Mouse (Mus musculus) liver, embryonic 13.5 days (tissue): Measurements from ENCODE around the gene Scly. TPM values are rescaled to one million over a fixed set of nuclear protein-coding genes. Genes with fewer than 3 reads are reported as not detected.

ENCODE experiments used
- ATAC-seq: fragments of 200-750 bp; cut with Nextera tagmentation; 2 replicates; pipeline ENCODE4 v1.8.0; 2017; ENCODE audit warnings: low read depth, mild to moderate bottlenecking, moderate number of reproducible peaks, moderate library complexity
- DNase-seq: peaks from one replicate; pipeline ENCODE4 v3.0.0; 2022
- H3K27ac ChIP-seq: fragments of 300-500 bp; sonication (generic); 2 replicates; pipeline ENCODE4 v1.5.1; 2015; ENCODE audit warnings: moderate library complexity, mild to moderate bottlenecking, inconsistent platforms
- H3K27me3 ChIP-seq: fragments of 300-500 bp; sonication (generic); 2 replicates; pipeline ENCODE4 v1.6.1; 2015; ENCODE audit warnings: mild to moderate bottlenecking, inconsistent platforms
- H3K36me3 ChIP-seq: fragments of 300-500 bp; sonication (generic); 2 replicates; pipeline ENCODE4 v1.6.1; 2015; ENCODE audit warnings: mild to moderate bottlenecking, inconsistent platforms
- H3K4me1 ChIP-seq: fragments of 300-500 bp; sonication (generic); replicated peaks from 2 replicates; pipeline ENCODE4 v1.6.1; 2015; ENCODE audit warnings: inconsistent platforms
- H3K4me2 ChIP-seq: fragments of 300-500 bp; sonication (generic); 2 replicates; pipeline ENCODE4 v1.6.1; 2015; ENCODE audit warnings: inconsistent platforms, mild to moderate bottlenecking, moderate library complexity
- H3K4me3 ChIP-seq: fragments of 300-500 bp; sonication (generic); replicated peaks from 2 replicates; pipeline ENCODE4 v1.5.1; 2015; ENCODE audit warnings: mild to moderate bottlenecking, inconsistent platforms
- H3K9ac ChIP-seq: fragments of 300-500 bp; sonication (generic); 2 replicates; pipeline ENCODE4 v1.6.1; 2015; ENCODE audit warnings: mild to moderate bottlenecking, inconsistent platforms
- H3K9me3 ChIP-seq: fragments of 300-500 bp; sonication (generic); replicated peaks from 2 replicates; pipeline ENCODE4 v1.6.1; 2016; ENCODE audit warnings: inconsistent platforms
- WGBS: fragments of 180-500 bp; shearing (Covaris S2); methylation state at CpG from one replicate; pipeline ENCODE4 v1.1.7; 2015; ENCODE audit not compliant: insufficient replicate concordance; 5-methylcytosine and 5-hydroxymethylcytosine counted together
- polyA plus RNA-seq: library from polyadenylated mRNA; unstranded; fragments of >200 nt; fragmentation: Nextera tagmentation; extraction: Ambion mirVana; gene quantifications from 2 replicates; pipeline ENCODE4 v1.2.1, GENCODE M21; 2015

Scly gene
- polyA plus RNA-seq, 1 experiment from 2014 or later = 24.9 TPM

DNA sequence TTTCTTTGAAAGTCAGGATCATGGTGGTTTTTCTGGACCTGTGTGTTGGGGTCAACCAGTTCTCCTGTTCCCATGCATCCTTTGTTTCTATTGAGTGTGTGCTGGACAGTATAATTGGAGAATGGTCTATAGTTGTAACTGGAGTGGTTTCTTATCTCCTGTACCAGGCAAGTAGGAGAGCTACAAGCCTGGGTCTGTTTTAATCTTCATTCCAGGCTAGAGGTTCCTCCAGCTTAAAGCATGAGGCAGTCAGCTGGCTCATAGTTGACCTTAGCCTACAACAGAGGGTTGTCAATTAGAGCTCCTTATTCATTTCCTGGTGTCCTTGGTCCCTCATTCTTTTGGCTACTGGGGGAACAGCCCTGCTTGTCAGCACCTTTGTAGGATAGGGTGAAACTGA lies 35.4 kb downstream of the Scly start:
- no peak overlapping the region for H3K4me2 ChIP-seq
- no peak overlapping the region for H3K9ac ChIP-seq
- H3K4me3 ChIP-seq = no peak overlapping the region
- ATAC-seq (0 out of 2 replicates have a peak, but pooled peaks have one; percentile 41), DNase-seq (no peak)
- 0 out of 2 replicates have a peak, but pooled peaks cover 5% of the 10 kb centered on the region for H3K4me1 ChIP-seq
- H3K36me3 ChIP-seq = no peaks in the 10 kb centered on the region
- no peak overlapping the region for H3K27ac ChIP-seq
- no peaks in the 10 kb centered on the region for H3K9me3 ChIP-seq
- H3K27me3 ChIP-seq = no peaks in the 10 kb centered on the region; the same call in 1 of the 2 replicates

DNA sequence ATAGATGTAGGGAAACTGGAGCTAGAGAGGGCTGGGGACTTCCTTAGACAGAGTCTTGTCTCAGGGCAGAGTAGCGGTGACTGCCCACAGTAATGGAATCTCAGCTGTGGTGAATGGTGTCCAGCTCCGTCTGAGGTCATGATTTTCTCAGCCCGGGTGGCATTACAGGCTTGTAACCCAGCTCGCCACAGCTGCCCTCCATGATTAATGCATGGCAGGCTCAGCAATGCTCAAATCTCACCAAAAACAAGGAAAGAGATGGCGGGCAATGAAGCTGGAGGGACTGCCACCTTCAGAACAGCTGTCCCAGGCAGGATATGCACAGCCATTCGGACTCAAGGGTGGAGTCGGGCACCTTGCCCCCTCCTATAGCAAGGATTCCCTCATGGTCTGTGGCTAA lies 39.2 kb downstream of the Scly start:
- peaks cover 25% of the 10 kb centered on the region for H3K27me3 ChIP-seq
- DNase-seq (no peak), ATAC-seq (no peak)
- H3K4me3 ChIP-seq = no peak overlapping the region
- H3K9ac ChIP-seq = no peak overlapping the region
- no peaks in the 10 kb centered on the region for H3K36me3 ChIP-seq
- H3K27ac ChIP-seq = no peak overlapping the region
- H3K4me2 ChIP-seq = no peak overlapping the region
- H3K4me1 ChIP-seq = 0 out of 2 replicates have a peak, but pooled peaks cover 5% of the 10 kb centered on the region
- H3K9me3 ChIP-seq = no peaks in the 10 kb centered on the region
- 58% methylated on average over 7 of the region's 7 CpGs for WGBS

- Histone ChIP-seq H3K4me1 (no peaks in the 10 kb centered on the region), H3K9me3 (no peaks in the 10 kb centered on the region), H3K27ac (no peak overlapping the region), H3K4me2 (no peak overlapping the region), H3K36me3 (no peaks in the 10 kb centered on the region), H3K9ac (no peak overlapping the region), H3K4me3 (no peak overlapping the region), H3K27me3 (peaks cover 76% of the 10 kb centered on the region)
- DNase-seq (no peak), ATAC-seq (no peak)
- WGBS = 71% methylated on average over 3 of the region's 3 CpGs
Observed at GRCm38 (mm10) chr1:91344001-91344400, 45.9 kb downstream of the Scly start.

GRCm38 (mm10) chr1:91344921-91345685 lies 47.0 kb downstream of the Scly start:
- ATAC-seq (no peak), DNase-seq (no peak)
- Histone ChIP-seq H3K4me3 (0 out of 2 replicates have a peak overlapping the region, but pooled peaks have one; percentile 6), H3K4me1 (no peaks in the 10 kb centered on the region), H3K27me3 (peaks cover 65% of the 10 kb centered on the region), H3K27ac (no peak overlapping the region), H3K9me3 (no peaks in the 10 kb centered on the region), H3K9ac (no peak overlapping the region), H3K36me3 (no peaks in the 10 kb centered on the region), H3K4me2 (peak overlapping the region; percentile 35)
- WGBS = 5% methylated on average over 68 of the region's 68 CpGs

- DNase-seq (peak; percentile 53), ATAC-seq (peak; percentile 49; the same call in 1 of the 2 replicates)
- WGBS = 30% methylated on average over 3 of the region's 3 CpGs
- no peak overlapping the region for H3K4me2 ChIP-seq
- H3K4me1 ChIP-seq = no peaks in the 10 kb centered on the region
- H3K4me3 ChIP-seq = no peak overlapping the region
- peaks cover 58% of the 10 kb centered on the region for H3K27me3 ChIP-seq
- no peaks in the 10 kb centered on the region for H3K36me3 ChIP-seq
- H3K9ac ChIP-seq = no peak overlapping the region
- no peak overlapping the region for H3K27ac ChIP-seq
- H3K9me3 ChIP-seq = no peaks in the 10 kb centered on the region
Observed at GRCm38 (mm10) chr1:91346892-91347291, 48.8 kb downstream of the Scly start.

DNA sequence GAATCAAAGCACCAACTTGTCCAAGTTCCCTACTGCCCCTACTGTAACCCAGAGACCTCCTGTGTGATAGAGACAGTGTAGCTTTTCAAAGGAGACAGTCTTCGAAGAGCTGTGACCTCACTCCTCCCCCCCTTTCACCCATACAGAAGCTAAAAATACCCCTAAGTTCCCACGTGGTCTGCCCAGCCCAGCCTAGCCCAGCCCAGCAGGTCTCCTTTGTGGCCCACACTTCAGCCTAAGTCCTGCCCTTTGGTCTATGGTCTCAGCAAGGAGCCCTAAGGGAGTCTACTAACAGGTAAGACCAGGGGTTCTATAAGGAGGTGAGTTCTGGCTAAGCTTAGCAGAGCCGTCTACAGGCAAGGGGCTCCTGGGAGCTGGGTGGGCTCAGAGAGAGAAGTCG lies 52.7 kb downstream of the Scly start, which contains the start of gene Klhl30:
Klhl30 (plus strand) TSS at position 176 of the 400 bp plus-strand sequence.
- H3K4me2 ChIP-seq = no peak within 1 kb of the TSS
- H3K4me1 ChIP-seq = no peaks in the 10 kb centered on the region
- no peaks in the 10 kb centered on the region for H3K36me3 ChIP-seq
- 0 out of 2 replicates have a peak, but pooled peaks have one; percentile 23 for ATAC-seq
- no peak within 1 kb of the TSS for H3K9ac ChIP-seq
- DNase-seq = no peak
- 43% methylated on average over 4 of the region's 4 CpGs for WGBS
- H3K9me3 ChIP-seq = no peaks in the 10 kb centered on the region
- peaks cover 18% of the 10 kb centered on the region for H3K27me3 ChIP-seq
- H3K4me3 ChIP-seq = no peak within 1 kb of the TSS
- H3K27ac ChIP-seq = no peak within 1 kb of the TSS

GRCm38 (mm10) chr1:91351249-91351648 lies 53.1 kb downstream of the Scly start:
- DNase-seq (no peak), ATAC-seq (no peak)
- H3K36me3 ChIP-seq = no peaks in the 10 kb centered on the region
- no peak overlapping the region for H3K4me2 ChIP-seq
- H3K9me3 ChIP-seq = no peaks in the 10 kb centered on the region
- H3K4me3 ChIP-seq = no peak overlapping the region
- WGBS = 59% methylated on average over 3 of the region's 3 CpGs
- H3K27me3 ChIP-seq = peaks cover 14% of the 10 kb centered on the region
- no peak overlapping the region for H3K9ac ChIP-seq
- no peaks in the 10 kb centered on the region for H3K4me1 ChIP-seq
- no peak overlapping the region for H3K27ac ChIP-seq

DNA sequence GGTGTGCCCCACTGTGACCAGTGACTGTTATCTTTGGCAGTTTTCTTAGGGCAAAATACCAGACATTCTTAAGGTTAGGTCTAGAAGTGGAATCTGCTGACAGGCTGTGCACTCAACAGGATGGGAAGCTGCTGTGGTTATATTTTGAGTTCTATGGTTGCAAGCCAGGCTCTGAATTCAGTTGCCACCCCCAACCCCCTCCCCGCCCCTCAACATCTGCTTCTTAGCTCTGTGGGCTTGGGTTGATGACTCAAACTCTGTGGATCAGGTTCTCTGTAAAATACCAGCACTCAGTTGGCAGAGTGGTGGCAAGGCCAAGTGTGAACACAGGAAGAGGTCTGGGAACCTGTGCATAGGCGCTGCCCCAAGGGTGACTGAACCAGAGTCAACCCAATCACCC lies 54.1 kb downstream of the Scly start:
- Histone ChIP-seq H3K4me1 (no peaks in the 10 kb centered on the region), H3K4me2 (no peak overlapping the region), H3K27ac (no peak overlapping the region), H3K9me3 (no peaks in the 10 kb centered on the region), H3K9ac (no peak overlapping the region), H3K36me3 (no peaks in the 10 kb centered on the region), H3K4me3 (no peak overlapping the region), H3K27me3 (peaks cover 6% of the 10 kb centered on the region; the same call in 1 of the 2 replicates)
- no peak for DNase-seq
- no peak for ATAC-seq
- 57% methylated on average over 2 of the region's 2 CpGs for WGBS

DNA sequence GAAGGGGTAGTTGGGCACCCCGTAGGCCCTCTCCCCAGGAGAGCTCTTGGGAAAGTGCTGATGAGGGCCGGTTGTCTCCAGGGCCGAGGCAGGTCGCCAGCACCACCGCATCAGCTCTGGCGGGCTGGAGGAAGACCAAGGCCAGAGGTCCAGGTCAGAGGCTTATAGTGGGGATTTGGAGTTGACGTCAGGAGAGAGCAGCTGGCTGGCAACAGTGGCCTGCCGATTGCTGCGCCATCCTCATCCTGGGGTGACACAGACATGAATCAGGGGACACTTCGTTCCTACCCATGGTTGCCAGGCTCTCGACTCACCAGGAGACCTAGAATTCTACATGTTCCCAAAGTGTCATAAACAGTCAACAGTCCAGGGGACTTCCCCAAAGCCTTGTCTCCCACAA lies 58.0 kb downstream of the Scly start:
- H3K36me3 ChIP-seq = no peaks in the 10 kb centered on the region
- H3K9ac ChIP-seq = no peak overlapping the region
- no peak for ATAC-seq
- no peak overlapping the region for H3K4me2 ChIP-seq
- H3K27ac ChIP-seq = no peak overlapping the region
- no peak for DNase-seq
- no peaks in the 10 kb centered on the region for H3K9me3 ChIP-seq
- WGBS = 72% methylated on average over 11 of the region's 11 CpGs
- H3K4me1 ChIP-seq = no peaks in the 10 kb centered on the region
- no peak overlapping the region for H3K4me3 ChIP-seq
- H3K27me3 ChIP-seq = no peaks in the 10 kb centered on the region; the same call in 1 of the 2 replicates

GRCm38 (mm10) chr1:91362113-91362512 lies 64.0 kb downstream of the Scly start:
- 62% methylated on average over 5 of the region's 5 CpGs for WGBS
- H3K4me3 ChIP-seq = no peak overlapping the region

GRCm38 (mm10) chr1:91364822-91365644 lies 66.9 kb downstream of the Scly start:
- no peak for ATAC-seq
- 86% methylated on average over 16 of the region's 16 CpGs for WGBS

More at GRCm38 (mm10) chr1:91362113-91362512, 64.0 kb downstream of the Scly start:
- no peaks in the 10 kb centered on the region for H3K9me3 ChIP-seq
- H3K27ac ChIP-seq = no peak overlapping the region
- H3K36me3 ChIP-seq = no peaks in the 10 kb centered on the region
- DNase-seq (no peak), ATAC-seq (no peak)
- no peak overlapping the region for H3K9ac ChIP-seq
- no peak overlapping the region for H3K4me2 ChIP-seq
- H3K27me3 ChIP-seq = no peaks in the 10 kb centered on the region; the same call in 1 of the 2 replicates
- peaks cover 14% of the 10 kb centered on the region for H3K4me1 ChIP-seq

More at GRCm38 (mm10) chr1:91364822-91365644, 66.9 kb downstream of the Scly start:
- no peak overlapping the region for H3K4me2 ChIP-seq
- H3K9me3 ChIP-seq = no peaks in the 10 kb centered on the region
- no peaks in the 10 kb centered on the region; the same call in 1 of the 2 replicates for H3K27me3 ChIP-seq
- peaks cover 42% of the 10 kb centered on the region for H3K4me1 ChIP-seq
- H3K27ac ChIP-seq = no peak overlapping the region
- no peak for DNase-seq
- no peak overlapping the region for H3K4me3 ChIP-seq
- H3K36me3 ChIP-seq = peaks cover 19% of the 10 kb centered on the region
- no peak overlapping the region for H3K9ac ChIP-seq
